Mouse (Mus musculus) intestine, postnatal 0 days (tissue): Measurements from ENCODE around the gene Kctd15. TPM values are rescaled to one million over a fixed set of nuclear protein-coding genes. Genes with fewer than 3 reads are reported as not detected.

Experiments
- ATAC-seq: fragments of 200-750 bp; cut with Nextera tagmentation; 2 replicates; pipeline ENCODE4 v1.8.0; 2017; ENCODE audit warnings: mild to moderate bottlenecking, moderate TSS enrichment, moderate library complexity
- H3K27ac ChIP-seq: fragments of 300-500 bp; sonication (generic); 2 replicates; pipeline ENCODE4 v1.5.1; 2014; ENCODE audit warnings: mild to moderate bottlenecking, low read depth, low read length, moderate library complexity
- H3K27me3 ChIP-seq: fragments of 300-500 bp; sonication (generic); replicated peaks from 2 replicates; pipeline ENCODE4 v1.6.1; 2014; ENCODE audit warnings: low read length, mixed read lengths; ENCODE audit not compliant: control insufficient read depth, insufficient read depth
- H3K36me3 ChIP-seq: fragments of 300-500 bp; sonication (generic); 2 replicates; pipeline ENCODE4 v1.6.1; 2014; ENCODE audit warnings: mild to moderate bottlenecking, moderate library complexity; ENCODE audit not compliant: control insufficient read depth, insufficient read depth
- H3K4me1 ChIP-seq: fragments of 300-500 bp; sonication (generic); replicated peaks from 2 replicates; pipeline ENCODE4 v1.6.1; 2014; ENCODE audit warnings: antibody characterized with exemption, low read length, mixed read lengths; ENCODE audit not compliant: control insufficient read depth, insufficient read depth
- H3K4me2 ChIP-seq: fragments of 300-500 bp; sonication (generic); replicated peaks from 2 replicates; pipeline ENCODE4 v1.6.1; 2014; ENCODE audit warnings: low read depth, mild to moderate bottlenecking, moderate library complexity
- H3K4me3 ChIP-seq: fragments of 300-500 bp; sonication (generic); 2 replicates; pipeline ENCODE4 v1.5.1; 2014; ENCODE audit warnings: low read depth, low read length
- H3K9ac ChIP-seq: fragments of 300-500 bp; sonication (generic); 2 replicates; pipeline ENCODE4 v1.6.1; 2014; ENCODE audit warnings: mild to moderate bottlenecking, low read depth, low read length
- H3K9me3 ChIP-seq: fragments of 300-500 bp; sonication (generic); 2 replicates; pipeline ENCODE4 v1.6.1; 2016; ENCODE audit warnings: mixed run types; ENCODE audit not compliant: control insufficient read depth
- CTCF ChIP-seq: sonication (generic); IDR thresholded peaks from 2 replicates; pipeline ENCODE4 v1.5.1; 2016; ENCODE audit warnings: low read depth, mild to moderate bottlenecking, control low read depth, antibody characterized with exemption, moderate library complexity
- WGBS: fragments of 180-500 bp; shearing (Covaris S2); extraction: QIAGEN DNeasy Blood & Tissue Kit; methylation state at CpG from one replicate; pipeline ENCODE4 v1.1.7; 2014; 5-methylcytosine and 5-hydroxymethylcytosine counted together
- polyA plus RNA-seq: library from polyadenylated mRNA; unstranded; fragments of >200 nt; fragmentation: Nextera tagmentation; extraction: Ambion mirVana; gene quantifications from 2 replicates; pipeline ENCODE4 v1.2.1, GENCODE M21; 2015

The Kctd15 gene
- polyA plus RNA-seq, 1 experiment from 2014 or later: 6.7 TPM

DNA sequence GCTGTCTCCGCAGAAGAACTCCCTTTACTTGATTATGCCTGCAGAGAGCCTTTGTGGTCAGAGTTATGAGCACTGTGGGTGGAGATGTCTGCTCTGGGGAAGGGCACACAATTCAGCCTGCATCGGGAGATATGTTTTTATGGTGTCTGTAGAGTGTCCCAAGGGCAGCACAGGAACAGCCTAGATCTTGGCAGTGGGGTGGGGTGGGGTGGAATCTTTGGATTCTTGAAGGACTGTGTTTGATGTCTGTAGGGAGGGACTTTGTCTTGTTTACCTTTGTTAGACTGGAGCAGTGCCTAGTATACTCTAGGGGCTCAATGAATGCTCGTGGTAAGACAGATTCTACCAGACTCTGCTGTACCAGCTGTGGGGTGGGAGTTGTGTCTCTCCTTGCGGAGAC, 28.6 kb upstream of the Kctd15 start:
- no peaks in the 10 kb centered on the region for H3K27me3 ChIP-seq
- H3K27ac ChIP-seq: no peak overlapping the region
- H3K4me3 ChIP-seq: no peak overlapping the region
- 23% methylated on average over 4 of the region's 4 CpGs for WGBS
- 0 out of 2 replicates have a peak, but pooled peaks have one; percentile 31 for ATAC-seq
- H3K9me3 ChIP-seq: no peaks in the 10 kb centered on the region
- TF ChIP-seq CTCF: no peak
- H3K9ac ChIP-seq: no peak overlapping the region
- H3K36me3 ChIP-seq: no peaks in the 10 kb centered on the region
- no peaks in the 10 kb centered on the region for H3K4me1 ChIP-seq
- H3K4me2 ChIP-seq: no peak overlapping the region

DNA sequence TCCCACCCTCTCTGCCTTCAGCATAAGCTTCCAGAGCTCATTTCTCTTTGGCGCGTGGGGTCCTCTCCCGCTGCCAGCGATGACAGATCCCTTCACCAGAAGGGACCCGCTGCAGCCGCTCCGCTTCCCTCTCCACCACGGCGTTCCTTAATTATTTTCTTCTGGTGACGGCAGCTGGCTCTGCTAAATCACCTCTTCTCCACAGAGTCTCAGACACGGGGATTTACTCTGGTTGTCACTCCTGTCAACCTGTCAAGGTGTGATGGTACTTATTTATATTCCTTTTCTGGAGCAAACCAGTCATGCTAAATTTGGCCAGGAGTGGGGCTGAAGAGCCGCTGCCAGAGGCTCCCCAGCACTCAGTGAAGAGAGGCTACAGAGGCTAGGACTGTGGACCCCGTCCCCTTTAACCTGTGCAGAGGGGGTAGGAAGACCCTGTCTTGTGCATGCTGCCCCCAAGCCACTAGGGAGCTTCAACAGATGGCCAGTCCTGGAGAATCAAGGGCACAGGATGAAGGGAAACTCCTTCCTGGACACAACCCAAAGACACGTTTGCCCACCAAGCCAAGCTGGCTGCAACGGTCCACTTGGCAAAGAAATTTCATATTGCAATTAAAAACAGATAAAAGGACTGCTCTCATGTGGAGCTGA, 24.4 kb upstream of the Kctd15 start:
- H3K36me3 ChIP-seq: no peaks in the 10 kb centered on the region
- no peaks in the 10 kb centered on the region for H3K9me3 ChIP-seq
- no peaks in the 10 kb centered on the region for H3K4me1 ChIP-seq
- WGBS: 64% methylated on average over 15 of the region's 15 CpGs
- peaks cover 2% of the 10 kb centered on the region for H3K27me3 ChIP-seq
- TF ChIP-seq CTCF: no peak
- no peak overlapping the region for H3K4me3 ChIP-seq
- ATAC-seq: no peak
- no peak overlapping the region for H3K27ac ChIP-seq
- H3K4me2 ChIP-seq: no peak overlapping the region
- H3K9ac ChIP-seq: no peak overlapping the region

DNA sequence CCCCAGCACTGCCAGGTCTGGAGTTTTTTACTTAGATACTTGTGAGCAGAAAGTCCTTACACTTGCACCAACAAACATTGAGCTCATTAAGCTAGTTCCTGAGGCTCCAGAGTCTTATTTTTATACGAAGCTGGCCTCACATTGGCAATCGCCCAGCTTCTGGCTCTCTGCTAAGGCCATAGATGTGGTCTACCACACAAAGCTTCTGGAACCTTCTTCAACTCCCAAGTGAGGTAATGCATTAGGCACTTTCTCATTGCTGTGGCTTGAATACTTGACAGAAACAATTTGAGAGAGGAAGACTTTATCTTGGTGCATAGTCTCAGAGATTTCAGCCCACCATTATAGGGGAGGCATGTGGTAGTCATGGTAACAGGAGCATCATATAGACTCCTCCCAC, 23.4 kb upstream of the Kctd15 start:
- Histone ChIP-seq H3K9ac (no peak overlapping the region), H3K27ac (no peak overlapping the region), H3K9me3 (no peaks in the 10 kb centered on the region), H3K36me3 (no peaks in the 10 kb centered on the region), H3K27me3 (peaks cover 12% of the 10 kb centered on the region), H3K4me1 (no peaks in the 10 kb centered on the region), H3K4me3 (no peak overlapping the region), H3K4me2 (no peak overlapping the region)
- WGBS: 77% methylated on average over 2 of the region's 2 CpGs
- no peak for ATAC-seq
- no peak for TF ChIP-seq CTCF

DNA sequence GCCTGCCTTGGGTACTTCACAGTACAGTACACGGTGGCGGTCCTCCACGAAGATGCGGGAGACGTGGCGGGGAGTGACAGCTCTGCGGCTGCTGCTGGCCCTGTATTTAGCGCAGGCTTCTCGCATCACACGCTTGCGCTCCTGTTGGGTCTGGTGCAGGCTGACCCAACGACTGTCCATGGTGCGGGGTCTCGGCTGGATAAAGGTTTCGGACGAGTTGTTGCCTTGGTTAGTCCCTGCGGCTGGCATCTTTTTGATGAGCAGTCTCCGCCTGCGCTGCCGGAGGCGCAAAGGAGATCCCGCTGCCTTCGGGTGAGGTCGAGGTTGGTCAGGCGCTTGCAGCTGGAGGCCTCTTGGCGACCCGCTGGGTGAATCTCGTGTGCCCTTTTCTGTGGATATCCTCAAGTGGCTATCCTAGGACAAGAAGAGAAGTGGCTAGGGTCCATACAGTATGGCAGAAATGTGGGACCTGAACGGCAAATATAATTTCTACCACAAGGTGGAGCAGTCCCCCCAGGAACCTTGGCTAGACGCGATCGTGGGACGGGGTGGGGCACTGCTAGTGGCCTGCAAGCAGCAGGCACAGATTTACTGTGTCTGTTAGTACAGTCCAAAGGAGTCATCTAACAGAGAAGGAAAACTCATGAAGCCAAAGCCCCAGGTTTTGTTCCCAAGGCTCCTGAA, 19.4 kb upstream of the Kctd15 start:
- H3K27me3 ChIP-seq: peaks cover 22% of the 10 kb centered on the region
- H3K4me3 ChIP-seq: peak overlapping the region; percentile 23; the same call in 1 of the 2 replicates
- H3K36me3 ChIP-seq: no peaks in the 10 kb centered on the region
- ATAC-seq: 0 out of 2 replicates have a peak, but pooled peaks have one; percentile 26
- peak overlapping the region; percentile 48; the same call in 1 of the 2 replicates for H3K4me2 ChIP-seq
- H3K27ac ChIP-seq: no peak overlapping the region
- H3K9ac ChIP-seq: no peak overlapping the region
- 7% methylated on average over 33 of the region's 33 CpGs for WGBS
- peak; percentile 94 for TF ChIP-seq CTCF
- H3K9me3 ChIP-seq: no peaks in the 10 kb centered on the region
- H3K4me1 ChIP-seq: no peaks in the 10 kb centered on the region

GRCm38 (mm10) chr7:34675120-34675790, 18.7 kb upstream of the Kctd15 start:
- H3K4me1 ChIP-seq: no peaks in the 10 kb centered on the region
- H3K4me3 ChIP-seq: peak overlapping the region; percentile 23; the same call in 1 of the 2 replicates
- no peak for TF ChIP-seq CTCF
- H3K36me3 ChIP-seq: no peaks in the 10 kb centered on the region
- H3K9me3 ChIP-seq: no peaks in the 10 kb centered on the region
- 19% methylated on average over 42 of the region's 42 CpGs for WGBS
- H3K27me3 ChIP-seq: peaks cover 22% of the 10 kb centered on the region
- H3K4me2 ChIP-seq: no peak overlapping the region
- no peak overlapping the region for H3K27ac ChIP-seq
- ATAC-seq: no peak
- no peak overlapping the region for H3K9ac ChIP-seq

DNA sequence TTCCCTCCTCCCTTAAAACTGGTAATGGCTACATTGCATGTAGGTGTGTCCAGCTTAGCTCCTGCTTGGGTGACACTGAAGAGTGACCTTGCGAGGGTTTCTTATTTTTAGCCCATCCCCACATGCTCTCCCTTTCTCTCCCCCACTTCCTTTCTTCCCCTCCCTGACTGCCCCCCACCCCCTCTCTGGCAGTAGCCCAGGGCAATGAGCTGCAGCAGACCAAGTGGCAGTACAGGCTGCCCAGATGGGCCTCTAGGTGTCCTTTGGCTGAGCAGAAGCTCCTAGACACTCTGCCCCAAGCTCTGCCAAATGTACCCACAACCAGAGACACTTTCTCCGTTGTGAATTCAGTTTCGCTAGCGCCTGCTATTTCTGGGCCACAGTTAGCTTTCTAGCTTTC, 16.4 kb upstream of the Kctd15 start:
- ATAC-seq: no peak
- WGBS: 82% methylated on average over 4 of the region's 4 CpGs
- Histone ChIP-seq H3K9ac (no peak overlapping the region), H3K27me3 (peaks cover 22% of the 10 kb centered on the region), H3K27ac (no peak overlapping the region), H3K9me3 (no peaks in the 10 kb centered on the region), H3K4me2 (no peak overlapping the region), H3K36me3 (no peaks in the 10 kb centered on the region), H3K4me3 (no peak overlapping the region), H3K4me1 (no peaks in the 10 kb centered on the region)
- no peak for TF ChIP-seq CTCF
